Mouse (Mus musculus) heart, embryonic 14.5 days (tissue): ENCODE measurements around the gene Ice2. TPM values are rescaled to one million over a fixed set of nuclear protein-coding genes. Genes with fewer than 3 reads are reported as not detected.

Experiments
- ATAC-seq: fragments of 200-750 bp; cut with Nextera tagmentation; 2 replicates; pipeline ENCODE4 v1.8.0; 2017; ENCODE audit warnings: low read depth, moderate TSS enrichment; ENCODE audit not compliant: insufficient number of reproducible peaks, insufficient read depth, low FRiP score
- H3K27ac ChIP-seq, 2 experiments: fragments of 200-500 bp in 1 of 2; fragments of 300-500 bp in 1 of 2; sonication (generic) in 1 of 2; replicated peaks in 1 of 2; 2 replicates each; pipeline ENCODE4 v1.5.1; 2012 to 2014; ENCODE audit warnings: low read depth in 2 of 2, low read length in 2 of 2, control low read depth in 1 of 2, mild to moderate bottlenecking in 1 of 2, mixed read lengths in 1 of 2; ENCODE audit not compliant: control insufficient read depth in 1 of 2, insufficient read depth in 1 of 2
- H3K27me3 ChIP-seq: fragments of 300-500 bp; sonication (generic); 2 replicates; pipeline ENCODE4 v1.6.1; 2014; ENCODE audit warnings: mild to moderate bottlenecking, low read length, control low read depth; ENCODE audit not compliant: control insufficient read depth, insufficient read depth
- H3K36me3 ChIP-seq: fragments of 300-500 bp; sonication (generic); 2 replicates; pipeline ENCODE4 v1.6.1; 2014; ENCODE audit warnings: mild to moderate bottlenecking, control low read depth, low read length, mixed read lengths; ENCODE audit not compliant: control insufficient read depth, insufficient read depth
- H3K4me1 ChIP-seq, 2 experiments: fragments of 200-500 bp in 1 of 2; fragments of 300-500 bp in 1 of 2; sonication (generic) in 1 of 2; 2 replicates each; pipeline ENCODE4 v1.6.1; 2012 to 2014; ENCODE audit warnings: low read length in 2 of 2, control low read depth in 1 of 2, mixed read lengths in 1 of 2; ENCODE audit not compliant: control insufficient read depth in 2 of 2, insufficient read depth in 2 of 2
- H3K4me2 ChIP-seq: fragments of 300-500 bp; sonication (generic); 2 replicates; pipeline ENCODE4 v1.6.1; 2014; ENCODE audit warnings: mild to moderate bottlenecking, low read length
- H3K4me3 ChIP-seq, 2 experiments: fragments of 200-500 bp in 1 of 2; fragments of 300-500 bp in 1 of 2; sonication (generic) in 1 of 2; 2 replicates each; pipeline ENCODE4 v1.5.1; 2012 to 2014; ENCODE audit warnings: low read length in 2 of 2, mild to moderate bottlenecking in 2 of 2, control low read depth in 1 of 2, low read depth in 1 of 2, moderate library complexity in 1 of 2; ENCODE audit not compliant: control insufficient read depth in 1 of 2, insufficient read depth in 1 of 2
- H3K9ac ChIP-seq: fragments of 300-500 bp; sonication (generic); 2 replicates; pipeline ENCODE4 v1.6.1; 2014; ENCODE audit warnings: mild to moderate bottlenecking, low read length
- H3K9me3 ChIP-seq: fragments of 300-500 bp; sonication (generic); 2 replicates; pipeline ENCODE4 v1.6.1; 2016; ENCODE audit warnings: low read length, control low read depth; ENCODE audit not compliant: control insufficient read depth
- WGBS: fragments of 180-500 bp; shearing (Covaris S2); extraction: QIAGEN DNeasy Blood & Tissue Kit; methylation state at CpG from one replicate; pipeline ENCODE4 v1.1.7; 2014; 5-methylcytosine and 5-hydroxymethylcytosine counted together
- polyA plus RNA-seq: library from polyadenylated mRNA; unstranded; fragments of >200 nt; fragmentation: Nextera tagmentation; extraction: Ambion mirVana; gene quantifications from 2 replicates; pipeline ENCODE4 v1.2.1, GENCODE M21; 2014

The Ice2 gene
- polyA plus RNA-seq, 1 experiment from 2014 or later, result 13.9 TPM

DNA sequence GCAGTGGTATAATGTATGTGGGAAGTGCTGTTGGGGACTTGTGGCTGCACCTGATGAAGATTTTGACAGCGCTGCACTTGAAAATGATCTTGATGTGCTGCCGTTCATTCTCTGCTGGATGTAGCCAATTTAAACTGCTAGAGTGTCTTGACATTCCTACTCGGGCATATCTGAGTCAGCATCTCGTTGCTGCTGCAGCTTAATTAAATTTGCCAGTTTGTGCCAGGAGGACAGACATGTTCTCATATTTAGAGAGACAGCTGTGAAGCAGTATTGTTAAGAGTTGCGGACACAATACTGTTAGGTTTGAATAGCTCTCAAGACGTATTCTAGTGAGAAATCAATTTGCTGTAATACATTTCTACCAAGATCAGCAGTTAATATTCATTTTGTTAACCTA, 7.0 kb downstream of the Ice2 start:
- H3K36me3 ChIP-seq, result peaks cover 41% of the 10 kb centered on the region
- ATAC-seq, result no peak
- H3K27me3 ChIP-seq, result no peaks in the 10 kb centered on the region
- no peak overlapping the region for H3K4me2 ChIP-seq
- 76% methylated on average over 6 of the region's 6 CpGs for WGBS
- no peak overlapping the region for H3K9ac ChIP-seq
- no peaks in the 10 kb centered on the region for H3K9me3 ChIP-seq
- H3K4me1 ChIP-seq, result no peaks in the 10 kb centered on the region
- no peak overlapping the region for H3K27ac ChIP-seq
- H3K4me3 ChIP-seq, result no peak overlapping the region

DNA sequence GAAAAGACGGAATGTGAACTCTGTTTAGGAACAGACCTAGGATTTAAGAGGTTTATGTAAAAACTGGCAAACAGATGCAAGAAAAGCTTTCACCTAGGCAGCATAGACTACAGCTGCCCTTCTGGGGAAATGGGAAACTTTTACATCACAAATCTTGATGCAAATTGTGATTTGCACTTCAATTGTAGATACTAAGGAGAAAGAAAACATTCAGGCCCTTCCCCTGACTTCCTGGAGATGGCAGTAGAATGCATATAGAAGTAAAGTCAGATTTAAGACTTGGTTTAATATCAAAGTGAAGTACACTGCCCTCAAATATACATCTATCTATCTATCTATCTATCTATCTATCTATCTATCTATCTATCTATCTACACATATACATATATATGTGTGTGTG, 21.8 kb downstream of the Ice2 start:
- H3K27me3 ChIP-seq, result no peaks in the 10 kb centered on the region
- peaks cover 80% of the 10 kb centered on the region for H3K36me3 ChIP-seq
- ATAC-seq, result no peak
- no peak overlapping the region for H3K9ac ChIP-seq
- no peaks in the 10 kb centered on the region for H3K9me3 ChIP-seq
- H3K4me2 ChIP-seq, result no peak overlapping the region
- no peak overlapping the region for H3K4me3 ChIP-seq
- no peaks in the 10 kb centered on the region for H3K4me1 ChIP-seq
- no peak overlapping the region for H3K27ac ChIP-seq
- 83% methylated on average over 1 of the region's 1 CpGs for WGBS

DNA sequence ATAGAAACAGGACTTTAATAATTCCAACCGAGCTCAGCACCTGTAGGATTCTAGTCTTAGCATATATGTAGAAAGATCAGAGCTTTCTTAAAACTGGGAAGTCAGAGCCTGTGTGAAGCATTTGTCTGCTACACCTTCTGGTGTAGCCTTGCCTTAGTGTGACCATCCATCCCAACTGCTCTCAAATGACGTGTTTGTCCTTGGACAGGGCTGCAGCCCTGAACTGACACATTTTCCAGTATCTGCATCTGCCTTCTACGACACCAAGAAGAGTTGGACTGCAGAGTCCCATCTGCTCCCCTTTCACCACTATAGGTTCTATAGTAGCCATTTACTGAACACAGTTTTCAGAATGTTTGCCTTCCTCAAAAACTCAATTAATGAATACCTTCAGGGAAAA, 32.8 kb downstream of the Ice2 start:
- Histone ChIP-seq H3K4me1 (peaks cover 0 to 3% of the 10 kb centered on the region in 2 experiments; a peak in 1 of 4 replicates), H3K27ac (no peak overlapping the region), H3K9ac (no peak overlapping the region), H3K36me3 (peaks cover 63% of the 10 kb centered on the region), H3K4me3 (no peak overlapping the region), H3K27me3 (no peaks in the 10 kb centered on the region), H3K9me3 (no peaks in the 10 kb centered on the region), H3K4me2 (no peak overlapping the region)
- ATAC-seq, result no peak
- WGBS, result 83% methylated on average over 3 of the region's 3 CpGs

DNA sequence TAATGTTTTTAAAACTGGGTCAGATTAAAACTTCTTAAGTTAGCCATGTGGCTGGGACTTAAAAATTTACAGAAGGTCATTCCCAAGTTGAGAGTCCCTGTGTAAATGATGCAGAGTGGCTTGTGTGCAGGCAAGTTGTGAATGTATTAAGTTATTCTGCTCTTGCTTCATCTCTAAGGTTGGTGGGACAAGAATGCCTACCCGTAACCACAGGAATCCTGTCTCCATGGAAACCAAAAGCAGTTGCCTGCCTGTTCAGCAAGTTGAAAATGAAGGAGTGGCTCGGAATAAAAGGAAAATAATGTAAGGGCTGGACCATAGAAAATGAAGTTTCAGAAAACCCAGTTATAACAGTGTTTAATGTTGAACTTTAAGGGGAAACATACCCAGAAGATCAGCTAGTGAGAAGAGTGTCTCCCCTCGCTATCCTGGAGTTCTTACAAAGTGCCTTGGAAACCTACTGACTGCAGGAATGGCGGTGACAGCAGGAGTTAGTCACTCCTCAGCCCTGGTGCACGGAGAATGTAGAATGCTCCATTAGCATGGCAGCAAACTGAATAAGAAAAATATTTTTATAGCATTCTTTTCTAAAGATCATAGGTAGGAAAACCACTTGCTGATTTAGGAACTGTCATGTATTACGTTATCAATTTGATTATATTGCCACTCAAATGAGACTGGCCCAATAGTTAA, 34.3 kb downstream of the Ice2 start:
- H3K36me3 ChIP-seq, result peaks cover 49% of the 10 kb centered on the region
- ATAC-seq, result no peak
- no peak overlapping the region for H3K4me3 ChIP-seq
- H3K4me2 ChIP-seq, result no peak overlapping the region
- WGBS, result 33% methylated on average over 6 of the region's 6 CpGs
- H3K4me1 ChIP-seq, result peaks cover 0 to 3% of the 10 kb centered on the region in 2 experiments; a peak in 1 of 4 replicates
- no peak overlapping the region for H3K9ac ChIP-seq
- H3K27ac ChIP-seq, result no peak overlapping the region; a peak in 1 of 4 replicates
- no peaks in the 10 kb centered on the region for H3K27me3 ChIP-seq
- no peaks in the 10 kb centered on the region for H3K9me3 ChIP-seq

DNA sequence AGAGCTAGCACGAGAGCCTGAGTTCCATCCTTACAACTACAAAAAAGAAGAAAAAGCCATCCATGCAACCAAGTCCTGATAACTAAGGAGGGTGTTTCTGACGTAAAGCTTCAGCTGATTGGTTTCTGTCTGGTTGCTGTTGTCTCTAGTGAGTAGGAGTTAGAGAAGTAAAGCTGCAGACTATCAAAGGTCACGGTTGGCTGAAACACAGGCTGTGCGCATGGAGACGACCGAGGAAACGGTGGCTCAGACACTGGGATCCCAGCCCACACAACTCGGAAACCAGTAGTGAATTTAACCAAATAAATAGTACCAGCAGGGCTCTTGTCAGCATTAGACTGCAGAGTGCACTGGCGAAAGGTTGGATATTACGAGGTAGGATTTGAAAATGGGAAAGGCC, 37.5 kb downstream of the Ice2 start:
- no peak overlapping the region for H3K27ac ChIP-seq
- peaks cover 23% of the 10 kb centered on the region for H3K36me3 ChIP-seq
- no peak overlapping the region for H3K9ac ChIP-seq
- no peaks in the 10 kb centered on the region for H3K9me3 ChIP-seq
- peaks cover 4 to 8% of the 10 kb centered on the region in 2 experiments; a peak in 2 of 4 replicates for H3K4me1 ChIP-seq
- H3K4me3 ChIP-seq, result no peak overlapping the region
- WGBS, result 79% methylated on average over 10 of the region's 10 CpGs
- H3K4me2 ChIP-seq, result no peak overlapping the region
- H3K27me3 ChIP-seq, result no peaks in the 10 kb centered on the region
- no peak for ATAC-seq

DNA sequence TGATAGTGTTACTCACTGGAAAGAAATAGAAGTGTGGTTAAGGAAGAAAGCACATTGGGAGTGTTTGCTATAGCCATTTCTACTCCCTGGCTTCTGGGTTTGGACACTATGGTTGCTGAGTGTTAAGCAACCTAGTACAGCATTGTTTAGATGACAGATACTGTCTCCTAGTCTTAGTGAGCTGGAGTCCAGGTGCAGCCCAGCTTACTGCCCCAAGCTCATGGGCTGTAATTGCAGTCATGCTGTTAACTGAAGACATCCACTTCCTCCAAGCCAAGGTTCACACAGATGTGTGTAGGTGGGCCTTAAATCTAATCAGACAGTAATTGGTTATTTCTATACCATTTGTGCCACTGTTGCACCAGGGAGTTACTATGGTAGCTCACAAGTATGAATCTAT, 38.0 kb downstream of the Ice2 start:
- ATAC-seq, result no peak
- Histone ChIP-seq H3K36me3 (peaks cover 18% of the 10 kb centered on the region), H3K9ac (no peak overlapping the region), H3K9me3 (no peaks in the 10 kb centered on the region), H3K27me3 (no peaks in the 10 kb centered on the region), H3K4me3 (no peak overlapping the region), H3K4me1 (peaks cover 4 to 8% of the 10 kb centered on the region in 2 experiments; a peak in 2 of 4 replicates), H3K4me2 (no peak overlapping the region), H3K27ac (no peak overlapping the region)

DNA sequence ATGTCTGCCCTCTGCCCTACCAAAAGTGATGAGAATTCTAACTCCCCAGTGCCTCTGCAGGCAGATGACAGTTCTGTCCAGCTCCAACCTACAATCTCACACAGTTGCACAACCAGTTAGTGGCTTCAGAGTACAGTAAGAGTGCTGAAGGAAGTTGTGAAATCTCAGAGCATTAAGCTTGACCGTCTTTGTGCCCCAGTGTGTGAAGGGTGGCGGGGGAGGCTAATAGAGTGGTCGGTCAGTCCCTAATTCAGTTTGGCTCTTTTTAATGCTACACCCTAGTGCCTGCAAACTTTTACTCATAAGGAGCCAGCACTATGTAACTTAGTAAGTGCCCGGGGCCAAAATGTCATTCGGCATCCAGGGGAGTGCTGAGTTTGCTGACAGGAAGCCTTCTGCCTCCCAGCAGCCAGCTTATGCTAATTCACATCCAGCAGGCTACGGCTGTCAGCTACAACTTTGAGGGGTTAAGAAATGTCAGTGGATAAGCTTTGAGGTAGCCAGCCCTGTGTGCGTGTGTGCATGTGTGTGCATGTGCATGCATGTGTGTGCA, 42.2 kb downstream of the Ice2 start:
- 21% methylated on average over 7 of the region's 7 CpGs for WGBS
- ATAC-seq, result no peak; the same call in 1 of the 2 replicates
- Histone ChIP-seq H3K4me2 (no peak overlapping the region), H3K36me3 (no peaks in the 10 kb centered on the region), H3K4me3 (no peak overlapping the region), H3K4me1 (peaks cover 4 to 14% of the 10 kb centered on the region in 2 experiments; a peak in 2 of 4 replicates), H3K9ac (no peak overlapping the region), H3K27me3 (no peaks in the 10 kb centered on the region), H3K27ac (peak overlapping the region in 1 of 2 experiments; percentile 33; a peak in 1 of 4 replicates), H3K9me3 (no peaks in the 10 kb centered on the region)
